Mouse (Mus musculus) embryonic facial prominence, embryonic 13.5 days (tissue): ENCODE measurements around the gene Crhr1. TPM values are rescaled to one million over a fixed set of nuclear protein-coding genes. Genes with fewer than 3 reads are reported as not detected.
A peak's percentile ranks its signal among the peaks of the same experiment; 100 is the strongest.

Source experiments
- ATAC-seq: fragments of 200-750 bp; cut with Nextera tagmentation; 2 replicates; pipeline ENCODE4 v1.8.0; 2017; ENCODE audit warnings: low read depth; ENCODE audit not compliant: insufficient number of reproducible peaks, insufficient read depth, low FRiP score, low TSS enrichment
- H3K27ac ChIP-seq: fragments of 300-500 bp; sonication (generic); 2 replicates; pipeline ENCODE4 v1.5.1; 2015; ENCODE audit warnings: moderate library complexity, mild to moderate bottlenecking, inconsistent platforms
- H3K27me3 ChIP-seq: fragments of 300-500 bp; sonication (generic); 2 replicates; pipeline ENCODE4 v1.6.1; 2015; ENCODE audit warnings: mild to moderate bottlenecking, inconsistent platforms
- H3K36me3 ChIP-seq: fragments of 300-500 bp; sonication (generic); 2 replicates; pipeline ENCODE4 v1.6.1; 2015; ENCODE audit warnings: mild to moderate bottlenecking, inconsistent platforms
- H3K4me1 ChIP-seq: fragments of 300-500 bp; sonication (generic); 2 replicates; pipeline ENCODE4 v1.6.1; 2015; ENCODE audit warnings: inconsistent platforms
- H3K4me2 ChIP-seq: fragments of 300-500 bp; sonication (generic); 2 replicates; pipeline ENCODE4 v1.6.1; 2015; ENCODE audit warnings: moderate library complexity, mild to moderate bottlenecking, inconsistent platforms
- H3K4me3 ChIP-seq: fragments of 300-500 bp; sonication (generic); 2 replicates; pipeline ENCODE4 v1.5.1; 2015; ENCODE audit warnings: mild to moderate bottlenecking, inconsistent platforms
- H3K9ac ChIP-seq: fragments of 300-500 bp; sonication (generic); 2 replicates; pipeline ENCODE4 v1.6.1; 2015; ENCODE audit warnings: mild to moderate bottlenecking, inconsistent platforms
- H3K9me3 ChIP-seq: fragments of 300-500 bp; sonication (generic); 2 replicates; pipeline ENCODE4 v1.6.1; 2016; ENCODE audit warnings: inconsistent platforms
- WGBS: fragments of 180-500 bp; shearing (Covaris S2); methylation state at CpG from one replicate; pipeline ENCODE4 v1.1.7; 2015; ENCODE audit warnings: mixed read lengths; 5-methylcytosine and 5-hydroxymethylcytosine counted together
- polyA plus RNA-seq: library from polyadenylated mRNA; unstranded; fragments of >200 nt; fragmentation: Nextera tagmentation; extraction: Ambion mirVana; gene quantifications from 2 replicates; pipeline ENCODE4 v1.2.1, GENCODE M21; 2015

The Crhr1 gene
- 0.13 and 0.23 TPM in 2 replicates for polyA plus RNA-seq

GRCm38 (mm10) chr11:104132580-104133441, at the start of gene Crhr1:
Gene Crhr1 (plus strand): TSS chr11:104132855.
- H3K4me1 ChIP-seq, result peaks cover 20% of the 10 kb centered on the region
- peaks cover 87% of the 10 kb centered on the region for H3K27me3 ChIP-seq
- no peaks in the 10 kb centered on the region for H3K9me3 ChIP-seq
- H3K36me3 ChIP-seq, result no peaks in the 10 kb centered on the region
- WGBS, result under 1% methylated on average over 80 of the region's 80 CpGs
- ATAC-seq, result no peak; the same call in 1 of the 2 replicates
- peak within 1 kb of the TSS; percentile 68 for H3K9ac ChIP-seq
- no peak within 1 kb of the TSS for H3K27ac ChIP-seq
- H3K4me2 ChIP-seq, result peak within 1 kb of the TSS; percentile 100
- peak within 1 kb of the TSS; percentile 54 for H3K4me3 ChIP-seq

GRCm38 (mm10) chr11:104083248-104083647, 49.4 kb upstream of the Crhr1 start:
- peaks cover 6% of the 10 kb centered on the region for H3K4me1 ChIP-seq
- H3K4me2 ChIP-seq, result no peak overlapping the region
- H3K4me3 ChIP-seq, result no peak overlapping the region
- H3K9ac ChIP-seq, result no peak overlapping the region
- H3K27ac ChIP-seq, result no peak overlapping the region
- no peaks in the 10 kb centered on the region for H3K27me3 ChIP-seq
- H3K9me3 ChIP-seq, result no peaks in the 10 kb centered on the region
- WGBS, result 90% methylated on average over 7 of the region's 7 CpGs
- no peak for ATAC-seq
- H3K36me3 ChIP-seq, result no peaks in the 10 kb centered on the region

GRCm38 (mm10) chr11:104083716-104084115, 48.9 kb upstream of the Crhr1 start:
- H3K27me3 ChIP-seq, result no peaks in the 10 kb centered on the region
- no peaks in the 10 kb centered on the region for H3K36me3 ChIP-seq
- no peak overlapping the region for H3K27ac ChIP-seq
- WGBS, result 78% methylated on average over 6 of the region's 6 CpGs
- H3K4me1 ChIP-seq, result peaks cover 6% of the 10 kb centered on the region
- no peak overlapping the region for H3K4me3 ChIP-seq
- H3K9ac ChIP-seq, result no peak overlapping the region
- no peaks in the 10 kb centered on the region for H3K9me3 ChIP-seq
- no peak for ATAC-seq
- H3K4me2 ChIP-seq, result no peak overlapping the region

GRCm38 (mm10) chr11:104088519-104088918, 44.1 kb upstream of the Crhr1 start:
- Histone ChIP-seq H3K36me3 (no peaks in the 10 kb centered on the region), H3K4me3 (no peak overlapping the region), H3K4me1 (peaks cover 6% of the 10 kb centered on the region), H3K9me3 (no peaks in the 10 kb centered on the region), H3K9ac (no peak overlapping the region), H3K4me2 (no peak overlapping the region), H3K27ac (no peak overlapping the region), H3K27me3 (no peaks in the 10 kb centered on the region)
- ATAC-seq, result no peak
- 65% methylated on average over 10 of the region's 10 CpGs for WGBS

GRCm38 (mm10) chr11:104090769-104091168, 41.9 kb upstream of the Crhr1 start:
- ATAC-seq, result no peak
- Histone ChIP-seq H3K4me2 (no peak overlapping the region), H3K36me3 (no peaks in the 10 kb centered on the region), H3K4me1 (no peaks in the 10 kb centered on the region), H3K9ac (no peak overlapping the region), H3K27me3 (no peaks in the 10 kb centered on the region), H3K9me3 (no peaks in the 10 kb centered on the region), H3K4me3 (no peak overlapping the region), H3K27ac (no peak overlapping the region)

- 42% methylated on average over 3 of the region's 3 CpGs for WGBS
- Histone ChIP-seq H3K27me3 (no peaks in the 10 kb centered on the region), H3K36me3 (no peaks in the 10 kb centered on the region), H3K4me1 (peaks cover 17% of the 10 kb centered on the region), H3K4me3 (no peak overlapping the region), H3K9me3 (no peaks in the 10 kb centered on the region), H3K9ac (no peak overlapping the region), H3K27ac (no peak overlapping the region), H3K4me2 (no peak overlapping the region)
- no peak for ATAC-seq
These were observed 37.5 kb upstream of the Crhr1 start for GRCm38 (mm10) chr11:104095151-104095550.

GRCm38 (mm10) chr11:104096536-104096935, 36.1 kb upstream of the Crhr1 start:
- Histone ChIP-seq H3K36me3 (no peaks in the 10 kb centered on the region), H3K9me3 (no peaks in the 10 kb centered on the region), H3K27ac (no peak overlapping the region), H3K4me2 (no peak overlapping the region), H3K4me3 (no peak overlapping the region), H3K27me3 (no peaks in the 10 kb centered on the region), H3K9ac (no peak overlapping the region), H3K4me1 (peaks cover 19% of the 10 kb centered on the region)
- 86% methylated on average over 7 of the region's 7 CpGs for WGBS
- no peak for ATAC-seq

- H3K27me3 ChIP-seq, result no peaks in the 10 kb centered on the region
- WGBS, result 7% methylated on average over 7 of the region's 7 CpGs
- no peaks in the 10 kb centered on the region for H3K36me3 ChIP-seq
- no peak for ATAC-seq
- 0 out of 2 replicates have a peak overlapping the region, but pooled peaks have one; percentile 2 for H3K4me2 ChIP-seq
- no peak overlapping the region for H3K4me3 ChIP-seq
- no peaks in the 10 kb centered on the region for H3K9me3 ChIP-seq
- peak overlapping the region; percentile 22; the same call in 1 of the 2 replicates for H3K27ac ChIP-seq
- peaks cover 32% of the 10 kb centered on the region for H3K4me1 ChIP-seq
- H3K9ac ChIP-seq, result no peak overlapping the region
These were observed 33.1 kb upstream of the Crhr1 start for GRCm38 (mm10) chr11:104099542-104099941.

GRCm38 (mm10) chr11:104102641-104103040, 30.0 kb upstream of the Crhr1 start:
- no peaks in the 10 kb centered on the region; the same call in 1 of the 2 replicates for H3K27me3 ChIP-seq
- no peaks in the 10 kb centered on the region for H3K9me3 ChIP-seq
- no peak overlapping the region for H3K4me3 ChIP-seq
- H3K9ac ChIP-seq, result no peak overlapping the region
- WGBS, result 17% methylated on average over 8 of the region's 8 CpGs
- no peak overlapping the region for H3K4me2 ChIP-seq
- peaks cover 52% of the 10 kb centered on the region for H3K4me1 ChIP-seq
- H3K27ac ChIP-seq, result no peak overlapping the region
- no peak for ATAC-seq
- H3K36me3 ChIP-seq, result no peaks in the 10 kb centered on the region

- WGBS, result 49% methylated on average over 5 of the region's 5 CpGs
- Histone ChIP-seq H3K4me2 (no peak overlapping the region), H3K4me1 (peaks cover 33% of the 10 kb centered on the region), H3K9ac (no peak overlapping the region), H3K27ac (no peak overlapping the region), H3K27me3 (peaks cover 6% of the 10 kb centered on the region), H3K36me3 (no peaks in the 10 kb centered on the region), H3K9me3 (no peaks in the 10 kb centered on the region), H3K4me3 (no peak overlapping the region)
- no peak for ATAC-seq
These were observed 26.3 kb upstream of the Crhr1 start for GRCm38 (mm10) chr11:104106329-104106728.

GRCm38 (mm10) chr11:104106969-104107368, 25.7 kb upstream of the Crhr1 start:
- Histone ChIP-seq H3K9ac (no peak overlapping the region), H3K4me2 (no peak overlapping the region), H3K4me3 (no peak overlapping the region), H3K27ac (no peak overlapping the region), H3K36me3 (no peaks in the 10 kb centered on the region), H3K4me1 (peaks cover 33% of the 10 kb centered on the region), H3K27me3 (peaks cover 7% of the 10 kb centered on the region), H3K9me3 (no peaks in the 10 kb centered on the region)
- no peak for ATAC-seq
- WGBS, result 42% methylated on average over 2 of the region's 2 CpGs

GRCm38 (mm10) chr11:104110366-104110765, 22.3 kb upstream of the Crhr1 start:
- 83% methylated on average over 1 of the region's 1 CpGs for WGBS
- Histone ChIP-seq H3K27ac (no peak overlapping the region), H3K4me3 (no peak overlapping the region), H3K9ac (no peak overlapping the region), H3K4me2 (no peak overlapping the region), H3K27me3 (peaks cover 7% of the 10 kb centered on the region), H3K36me3 (no peaks in the 10 kb centered on the region), H3K9me3 (no peaks in the 10 kb centered on the region), H3K4me1 (peaks cover 21% of the 10 kb centered on the region)
- no peak for ATAC-seq
